Mouse (Mus musculus): ENCODE measurements around the gene Cxcl16. TPM values are rescaled to one million over a fixed set of nuclear protein-coding genes. Genes with fewer than 3 reads are reported as not detected.

The Cxcl16 gene
- polyA plus RNA-seq, 1 experiment from 2014 or later = 4.9 TPM

- Histone ChIP-seq H3K9me3 (ENCODE audit: low read depth, low read length) (no peaks in the 10 kb centered on the region), H3K4me1 (ENCODE audit: insufficient read depth) (peaks cover 14% of the 10 kb centered on the region; the same call in 1 of the 2 replicates), H3K27ac (ENCODE audit: low read depth) (peak within 1 kb of the TSS; percentile 97), H3K9ac (peak within 1 kb of the TSS; percentile 79), H3K27me3 (ENCODE audit: insufficient read depth, low read length) (no peaks in the 10 kb centered on the region), H3K36me3 (ENCODE audit: insufficient read depth) (peaks cover 8% of the 10 kb centered on the region), H3K4me2 (peak within 1 kb of the TSS; percentile 87), H3K4me3 (ENCODE audit: low read depth, low read length) (peak within 1 kb of the TSS; percentile 67)
- ATAC-seq (ENCODE audit: insufficient read depth) (peak; percentile 99), DNase-seq (peak; percentile 99)
- peak; percentile 95 for TF ChIP-seq CTCF (IDR thresholded peaks at IDR 0.05; ENCODE audit: low read depth)
- WGBS = under 1% methylated on average over 46 of the region's 46 CpGs
Observed at GRCm38 (mm10) chr11:70451797-70452498, 7.8 kb downstream of the Cxcl16 start, which contains the start of gene Med11. Med11 (plus strand) TSS chr11:70451919.

GRCm38 (mm10) chr11:70450926-70451325 is 8.9 kb downstream of the Cxcl16 start:
- no peak overlapping the region for H3K4me3 ChIP-seq (ENCODE audit: low read depth, low read length)
- no peak overlapping the region for H3K27ac ChIP-seq (ENCODE audit: low read depth)
- peaks cover 8% of the 10 kb centered on the region for H3K36me3 ChIP-seq (ENCODE audit: insufficient read depth)
- 77% methylated on average over 2 of the region's 2 CpGs for WGBS
- no peak overlapping the region; the same call in none of the 2 replicates for H3K4me2 ChIP-seq
- H3K9me3 ChIP-seq (ENCODE audit: low read depth, low read length) = no peaks in the 10 kb centered on the region
- ATAC-seq (ENCODE audit: insufficient read depth) (no peak), DNase-seq (no peak)
- H3K9ac ChIP-seq = no peak overlapping the region
- no peaks in the 10 kb centered on the region for H3K27me3 ChIP-seq (ENCODE audit: insufficient read depth, low read length)
- TF ChIP-seq CTCF (IDR thresholded peaks at IDR 0.05; ENCODE audit: low read depth) = no peak
- H3K4me1 ChIP-seq (ENCODE audit: insufficient read depth) = peaks cover 14% of the 10 kb centered on the region; the same call in 1 of the 2 replicates

- no peak for TF ChIP-seq CTCF (IDR thresholded peaks at IDR 0.05; ENCODE audit: low read depth)
- WGBS = 84% methylated on average over 1 of the region's 1 CpGs
Observed at GRCm38 (mm10) chr11:70447373-70447772, 12.4 kb downstream of the Cxcl16 start.

GRCm38 (mm10) chr11:70446756-70447155 is 13.0 kb downstream of the Cxcl16 start:
- Histone ChIP-seq H3K27ac (ENCODE audit: low read depth) (no peak overlapping the region), H3K9me3 (ENCODE audit: low read depth, low read length) (no peaks in the 10 kb centered on the region), H3K4me1 (ENCODE audit: insufficient read depth) (0 out of 2 replicates have a peak, but pooled peaks cover 3% of the 10 kb centered on the region), H3K4me2 (no peak overlapping the region), H3K27me3 (ENCODE audit: insufficient read depth, low read length) (no peaks in the 10 kb centered on the region), H3K36me3 (ENCODE audit: insufficient read depth) (0 out of 2 replicates have a peak, but pooled peaks cover 5% of the 10 kb centered on the region), H3K4me3 (ENCODE audit: low read depth, low read length) (no peak overlapping the region), H3K9ac (no peak overlapping the region)
- 44% methylated on average over 3 of the region's 3 CpGs for WGBS
- no peak for TF ChIP-seq CTCF (IDR thresholded peaks at IDR 0.05; ENCODE audit: low read depth)
- DNase-seq (peak; percentile 3), ATAC-seq (ENCODE audit: insufficient read depth) (no peak)

More at GRCm38 (mm10) chr11:70447373-70447772, 12.4 kb downstream of the Cxcl16 start:
- no peak for ATAC-seq (ENCODE audit: insufficient read depth)
- Histone ChIP-seq H3K27ac (ENCODE audit: low read depth) (no peak overlapping the region), H3K4me2 (no peak overlapping the region), H3K4me1 (ENCODE audit: insufficient read depth) (peaks cover 5% of the 10 kb centered on the region; the same call in 1 of the 2 replicates), H3K27me3 (ENCODE audit: insufficient read depth, low read length) (no peaks in the 10 kb centered on the region), H3K9ac (no peak overlapping the region), H3K36me3 (ENCODE audit: insufficient read depth) (0 out of 2 replicates have a peak, but pooled peaks cover 1% of the 10 kb centered on the region), H3K9me3 (ENCODE audit: low read depth, low read length) (no peaks in the 10 kb centered on the region), H3K4me3 (ENCODE audit: low read depth, low read length) (no peak overlapping the region)
- DNase-seq = no peak

- no peaks in the 10 kb centered on the region for H3K4me1 ChIP-seq (ENCODE audit: insufficient read depth)
- DNase-seq = no peak
- no peak overlapping the region for H3K9ac ChIP-seq
- no peak overlapping the region for H3K27ac ChIP-seq (ENCODE audit: low read depth)
- H3K4me3 ChIP-seq (ENCODE audit: low read depth, low read length) = no peak overlapping the region
- peaks cover 19% of the 10 kb centered on the region for H3K36me3 ChIP-seq (ENCODE audit: insufficient read depth)
- TF ChIP-seq CTCF (IDR thresholded peaks at IDR 0.05; ENCODE audit: low read depth) = no peak
- H3K27me3 ChIP-seq (ENCODE audit: insufficient read depth, low read length) = no peaks in the 10 kb centered on the region
- no peaks in the 10 kb centered on the region for H3K9me3 ChIP-seq (ENCODE audit: low read depth, low read length)
- 56% methylated on average over 6 of the region's 6 CpGs for WGBS
- ATAC-seq (ENCODE audit: insufficient read depth) = no peak
- no peak overlapping the region for H3K4me2 ChIP-seq
Observed at GRCm38 (mm10) chr11:70444667-70445066, 15.1 kb downstream of the Cxcl16 start.

GRCm38 (mm10) chr11:70443964-70444363 is 15.8 kb downstream of the Cxcl16 start:
- ATAC-seq (ENCODE audit: insufficient read depth) (no peak), DNase-seq (no peak)
- H3K4me3 ChIP-seq (ENCODE audit: low read depth, low read length) = no peak overlapping the region
- H3K9ac ChIP-seq = no peak overlapping the region
- H3K36me3 ChIP-seq (ENCODE audit: insufficient read depth) = peaks cover 26% of the 10 kb centered on the region
- no peaks in the 10 kb centered on the region for H3K27me3 ChIP-seq (ENCODE audit: insufficient read depth, low read length)
- no peak overlapping the region for H3K4me2 ChIP-seq
- no peak overlapping the region for H3K27ac ChIP-seq (ENCODE audit: low read depth)
- 70% methylated on average over 3 of the region's 3 CpGs for WGBS
- H3K4me1 ChIP-seq (ENCODE audit: insufficient read depth) = no peaks in the 10 kb centered on the region
- no peaks in the 10 kb centered on the region for H3K9me3 ChIP-seq (ENCODE audit: low read depth, low read length)
- TF ChIP-seq CTCF (IDR thresholded peaks at IDR 0.05; ENCODE audit: low read depth) = no peak

- DNase-seq (no peak), ATAC-seq (ENCODE audit: insufficient read depth) (no peak)
- TF ChIP-seq CTCF (IDR thresholded peaks at IDR 0.05; ENCODE audit: low read depth) = no peak
- Histone ChIP-seq H3K9ac (no peak overlapping the region), H3K4me1 (ENCODE audit: insufficient read depth) (no peaks in the 10 kb centered on the region), H3K27ac (ENCODE audit: low read depth) (no peak overlapping the region), H3K9me3 (ENCODE audit: low read depth, low read length) (no peaks in the 10 kb centered on the region), H3K27me3 (ENCODE audit: insufficient read depth, low read length) (no peaks in the 10 kb centered on the region), H3K36me3 (ENCODE audit: insufficient read depth) (peaks cover 46% of the 10 kb centered on the region), H3K4me2 (no peak overlapping the region), H3K4me3 (ENCODE audit: low read depth, low read length) (no peak overlapping the region)
- 89% methylated on average over 7 of the region's 7 CpGs for WGBS
Observed at GRCm38 (mm10) chr11:70441882-70442281, 17.9 kb downstream of the Cxcl16 start.
